Comparison of ENCODE assay signal across 10 mouse cellular contexts in genomic region chr11:12415329-12415728, GRCm38 (mm10). TPM values are rescaled to one million over a fixed set of nuclear protein-coding genes. Genes with fewer than 3 reads are reported as not detected.
DNase-seq lines count a peak whose midpoint lies in the region; ATAC-seq lines count a peak whose summit lies in the region.
"Had no signal": no experiment of that assay in that cellular context is flagged by ENCODE, and none has a peak within 500 bp of the region (broad histone marks: within the 10 kb centered on the region; RNA-seq: fewer than 3 reads in every experiment).

No protein-coding gene starts in this region.

- no peaks in the 10 kb centered on the region for H3K36me3 ChIP-seq in forebrain, embryonic 15.5 days
- H3K36me3 ChIP-seq in midbrain, embryonic 15.5 days (replicated peaks) = no peaks in the 10 kb centered on the region
- H3K36me3 ChIP-seq in intestine, embryonic 16.5 days (ENCODE audit: control insufficient read depth, insufficient read depth, low read length) = no peaks in the 10 kb centered on the region
- H3K36me3 ChIP-seq: liver, embryonic 12.5 days had no signal

- peak; percentile 41 to 43 for DNase-seq in frontal cortex, postnatal 10 days (ENCODE audit: low spot score in 2 of 2)
- no peak for DNase-seq in frontal cortex, postnatal 36 days (ENCODE audit: low spot score in 2 of 2)
- DNase-seq in R1 (ENCODE audit: low read depth, low spot score) = peak; percentile 80
- DNase-seq in gastrocnemius, postnatal 4 days (ENCODE audit: low spot score in 2 of 2) = no peak
- DNase-seq in urinary bladder, adult 2 months (ENCODE audit: low spot score) = no peak

- peak; percentile 94 for ATAC-seq in forebrain, embryonic 15.5 days (replicated peaks)
- ATAC-seq in midbrain, embryonic 15.5 days (replicated peaks) = peak; percentile 96
- no peak for ATAC-seq in intestine, embryonic 16.5 days
- ATAC-seq: liver, embryonic 12.5 days had no signal

- H3K27ac ChIP-seq in forebrain, embryonic 15.5 days (replicated peaks) = peak overlapping the region; percentile 43; the same call in 1 of the 2 replicates
- peak overlapping the region; percentile 70 for H3K27ac ChIP-seq in midbrain, embryonic 15.5 days
- no peak overlapping the region for H3K27ac ChIP-seq in intestine, embryonic 16.5 days (ENCODE audit: low read length)
- H3K27ac ChIP-seq: liver, embryonic 12.5 days had no signal

- H3K4me3 ChIP-seq in forebrain, embryonic 15.5 days = no peak overlapping the region
- H3K4me3 ChIP-seq in midbrain, embryonic 15.5 days = no peak overlapping the region
- no peak overlapping the region for H3K4me3 ChIP-seq in intestine, embryonic 16.5 days (ENCODE audit: low read length)
- H3K4me3 ChIP-seq: liver, embryonic 12.5 days had no signal

- whole genome bisulfite sequencing in forebrain, embryonic 15.5 days = 15% methylated on average over 3 of the region's 3 CpGs
- WGBS in midbrain, embryonic 15.5 days = 5% methylated on average over 3 of the region's 3 CpGs
- 61% methylated on average over 3 of the region's 3 CpGs for WGBS in intestine, embryonic 16.5 days

- no peaks in the 10 kb centered on the region for H3K27me3 ChIP-seq in forebrain, embryonic 15.5 days
- H3K27me3 ChIP-seq in midbrain, embryonic 15.5 days (replicated peaks) = no peaks in the 10 kb centered on the region
- H3K27me3 ChIP-seq in intestine, embryonic 16.5 days (replicated peaks; ENCODE audit: control insufficient read depth, insufficient read depth, low read length) = no peaks in the 10 kb centered on the region
- H3K27me3 ChIP-seq: liver, embryonic 12.5 days had no signal

- H3K9me3 ChIP-seq in forebrain, embryonic 15.5 days = no peaks in the 10 kb centered on the region
- H3K9me3 ChIP-seq in midbrain, embryonic 15.5 days = no peaks in the 10 kb centered on the region
- H3K9me3 ChIP-seq in intestine, embryonic 16.5 days (ENCODE audit: control insufficient read depth, low read length) = no peaks in the 10 kb centered on the region
- H3K9me3 ChIP-seq: liver, embryonic 12.5 days had no signal

- H3K4me2 ChIP-seq in forebrain, embryonic 15.5 days (replicated peaks) = no peak overlapping the region
- no peak overlapping the region for H3K4me2 ChIP-seq in midbrain, embryonic 15.5 days
- H3K4me2 ChIP-seq in intestine, embryonic 16.5 days (ENCODE audit: low read depth, low read length) = no peak overlapping the region
- H3K4me2 ChIP-seq: liver, embryonic 12.5 days had no signal

- no peak overlapping the region for H3K9ac ChIP-seq in forebrain, embryonic 15.5 days (replicated peaks)
- H3K9ac ChIP-seq in midbrain, embryonic 15.5 days = no peak overlapping the region
- no peak overlapping the region for H3K9ac ChIP-seq in intestine, embryonic 16.5 days (ENCODE audit: low read depth, low read length)
- H3K9ac ChIP-seq: liver, embryonic 12.5 days had no signal

- peaks cover 13% of the 10 kb centered on the region for H3K4me1 ChIP-seq in forebrain, embryonic 15.5 days
- peaks cover 11% of the 10 kb centered on the region for H3K4me1 ChIP-seq in midbrain, embryonic 15.5 days
- no peaks in the 10 kb centered on the region for H3K4me1 ChIP-seq in intestine, embryonic 16.5 days (ENCODE audit: control insufficient read depth, insufficient read depth, low read length)
- H3K4me1 ChIP-seq: liver, embryonic 12.5 days had no signal

RNA-seq across cellular contexts. Expression of gene Cobl, which starts 49.4 kb away (rescaled TPM):
- polyA plus RNA-seq in forebrain, embryonic 15.5 days (2015; fragmentation: Nextera tagmentation; extraction: Ambion mirVana) = 5.1 and 6.6 TPM in 2 replicates
- polyA plus RNA-seq in midbrain, embryonic 15.5 days (2015; fragmentation: Nextera tagmentation; extraction: Ambion mirVana) = 16.1 and 16.8 TPM in 2 replicates
- polyA plus RNA-seq in intestine, embryonic 16.5 days (2015; fragmentation: Nextera tagmentation; extraction: Ambion mirVana) = 7.4 and 8.8 TPM in 2 replicates
- 100 to 1,000 TPM; 188 to 241 TPM for total RNA-seq in gastrocnemius, postnatal 4 days (2021)
- polyA plus RNA-seq in urinary bladder, adult 2 months (2012; rRNA removed) = 15.0 and 18.1 TPM in 2 replicates
- total RNA-seq: megakaryocyte-erythroid progenitor cell, adult 5-6 weeks had no signal

Comparison
In these comparisons a context has a peak if more than half of its experiments do, and no peak if none do; other contexts are left out.
1. DNase-seq: peak in frontal cortex, postnatal 10 days (2 of 2) and R1 (single experiment); none in frontal cortex, postnatal 36 days (0 of 2), gastrocnemius, postnatal 4 days (0 of 2) and urinary bladder, adult 2 months (single experiment).